Mouse (Mus musculus) kidney, adult 8-10 months (tissue): Measurements from ENCODE around the gene Oma1.

Source experiments
- DNase-seq, 2 experiments: peaks; one replicate each; pipeline ENCODE4 v3.0.0; 2022

Gene Oma1

GRCm38 (mm10) chr4:103358941-103359448 is 45.4 kb downstream of the Oma1 start:
- DNase-seq = no peak

- no peak for DNase-seq
Measured at GRCm38 (mm10) chr4:103382171-103382570, 68.6 kb downstream of the Oma1 start.

- no peak for DNase-seq
Measured at GRCm38 (mm10) chr4:103385031-103385430, 71.4 kb downstream of the Oma1 start.

- no peak for DNase-seq
Measured at GRCm38 (mm10) chr4:103385835-103386787, 72.5 kb downstream of the Oma1 start.

GRCm38 (mm10) chr4:103387292-103387691 is 73.7 kb downstream of the Oma1 start:
- no peak for DNase-seq

- DNase-seq = no peak
Measured at GRCm38 (mm10) chr4:103388530-103389178, 75.0 kb downstream of the Oma1 start.

- no peak for DNase-seq
Measured at GRCm38 (mm10) chr4:103389583-103389982, 76.0 kb downstream of the Oma1 start.

- no peak for DNase-seq
Measured at GRCm38 (mm10) chr4:103390499-103390898, 76.9 kb downstream of the Oma1 start.

- DNase-seq = no peak
Measured at GRCm38 (mm10) chr4:103395066-103395465, 81.5 kb downstream of the Oma1 start.

- no peak for DNase-seq
Measured at GRCm38 (mm10) chr4:103395905-103396304, 82.3 kb downstream of the Oma1 start.

- DNase-seq = no peak
Measured at GRCm38 (mm10) chr4:103396876-103397275, 83.3 kb downstream of the Oma1 start.

GRCm38 (mm10) chr4:103402581-103402980 is 89.0 kb downstream of the Oma1 start:
- DNase-seq = no peak

- no peak for DNase-seq
Measured at GRCm38 (mm10) chr4:103405321-103405720, 91.7 kb downstream of the Oma1 start.

GRCm38 (mm10) chr4:103410217-103410799 is 96.7 kb downstream of the Oma1 start:
- no peak for DNase-seq
